Mouse (Mus musculus): Measurements from ENCODE around the gene Tbrg4. TPM values are rescaled to one million over a fixed set of nuclear protein-coding genes. Genes with fewer than 3 reads are reported as not detected.

Gene Tbrg4
- polyA plus RNA-seq, 1 experiment from 2014 or later, result 37.7 TPM

- Histone ChIP-seq H3K27me3 (peaks cover 21% of the 10 kb centered on the region), H3K36me3 (peaks cover 48% of the 10 kb centered on the region), H3K27ac (no peak overlapping the region), H3K4me1 (peaks cover 26% of the 10 kb centered on the region), H3K4me2 (replicated peaks) (no peak overlapping the region), H3K9me3 (no peaks in the 10 kb centered on the region), H3K9ac (no peak overlapping the region), H3K4me3 (no peak overlapping the region)
- WGBS, result 24% methylated on average over 27 of the region's 27 CpGs
- no peak for ATAC-seq (ENCODE audit: low FRiP score, low read depth)
Measured at GRCm38 (mm10) chr11:6599011-6599681, 26.7 kb downstream of the Tbrg4 start.

DNA sequence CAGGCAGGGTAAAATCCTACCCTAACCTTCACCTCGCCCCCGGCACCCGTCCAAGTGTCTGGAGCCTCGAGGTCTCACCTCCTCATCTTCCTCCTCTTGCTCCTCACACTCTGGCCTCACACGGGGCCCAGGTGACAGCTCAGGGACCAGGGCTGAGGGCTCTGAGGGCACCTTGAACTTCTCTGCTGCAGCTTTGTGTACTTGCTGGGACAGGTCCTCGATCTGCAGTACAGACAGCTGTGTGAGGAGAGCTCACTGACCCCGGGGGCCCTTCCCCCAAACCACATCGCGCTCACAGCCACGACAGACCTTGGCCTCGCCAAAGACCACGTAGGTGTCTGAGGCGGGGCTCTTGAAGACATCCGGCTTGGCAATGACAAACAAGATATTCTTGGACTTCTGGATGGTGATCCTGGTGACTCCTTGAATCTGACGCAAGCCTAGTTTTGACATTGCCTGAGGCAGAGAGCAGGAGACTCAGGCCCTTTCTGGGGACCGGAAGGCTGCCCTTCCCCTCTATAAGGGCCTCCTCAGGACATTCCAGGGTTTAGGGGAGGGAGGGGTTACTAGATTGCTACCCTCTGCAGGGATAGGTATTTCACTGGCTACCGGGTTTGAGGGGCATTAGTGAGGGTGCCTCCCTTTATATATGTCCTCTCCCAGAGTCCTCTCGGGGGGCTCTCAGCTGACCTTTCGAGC is 27.5 kb downstream of the Tbrg4 start:
- Histone ChIP-seq H3K4me3 (no peak overlapping the region), H3K9me3 (no peaks in the 10 kb centered on the region), H3K27me3 (peaks cover 13% of the 10 kb centered on the region), H3K9ac (no peak overlapping the region), H3K36me3 (peaks cover 56% of the 10 kb centered on the region), H3K4me2 (replicated peaks) (no peak overlapping the region), H3K4me1 (peaks cover 18% of the 10 kb centered on the region), H3K27ac (no peak overlapping the region)
- no peak for ATAC-seq (ENCODE audit: low FRiP score, low read depth)
- whole genome bisulfite sequencing, result 56% methylated on average over 19 of the region's 19 CpGs

DNA sequence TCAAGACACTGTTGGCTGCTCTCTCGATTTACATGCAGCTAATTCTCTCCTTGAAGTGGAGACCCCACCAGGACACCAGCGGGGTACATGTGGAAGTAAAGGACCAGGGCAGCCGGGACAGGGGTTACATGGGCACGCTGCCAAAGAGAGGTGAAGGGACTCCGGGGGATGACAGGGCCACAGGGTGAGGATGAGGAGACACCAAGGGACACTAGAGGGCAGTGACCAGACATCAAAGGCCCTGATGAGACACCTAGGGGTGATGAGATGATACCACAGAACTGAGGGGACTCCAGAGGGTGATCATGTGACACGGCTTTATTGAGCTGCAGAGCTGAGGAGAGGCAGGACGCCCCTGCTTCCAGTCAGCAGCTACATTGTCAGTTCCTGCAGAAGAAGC is 28.3 kb downstream of the Tbrg4 start:
- peaks cover 4% of the 10 kb centered on the region for H3K27me3 ChIP-seq
- H3K4me2 ChIP-seq (replicated peaks), result no peak overlapping the region
- 72% methylated on average over 7 of the region's 7 CpGs for WGBS
- H3K4me3 ChIP-seq, result no peak overlapping the region
- no peak overlapping the region for H3K9ac ChIP-seq
- no peak for ATAC-seq (ENCODE audit: low FRiP score, low read depth)
- H3K9me3 ChIP-seq, result no peaks in the 10 kb centered on the region
- no peak overlapping the region for H3K27ac ChIP-seq
- peaks cover 16% of the 10 kb centered on the region for H3K4me1 ChIP-seq
- H3K36me3 ChIP-seq, result peaks cover 65% of the 10 kb centered on the region

- ATAC-seq (ENCODE audit: low FRiP score, low read depth), result no peak
- no peak overlapping the region for H3K27ac ChIP-seq
- H3K4me1 ChIP-seq, result peaks cover 16% of the 10 kb centered on the region
- no peak overlapping the region for H3K4me2 ChIP-seq (replicated peaks)
- H3K4me3 ChIP-seq, result no peak overlapping the region
- H3K36me3 ChIP-seq, result peaks cover 74% of the 10 kb centered on the region
- H3K9ac ChIP-seq, result no peak overlapping the region
- WGBS, result 79% methylated on average over 3 of the region's 3 CpGs
- H3K27me3 ChIP-seq, result no peaks in the 10 kb centered on the region
- H3K9me3 ChIP-seq, result no peaks in the 10 kb centered on the region
Measured at GRCm38 (mm10) chr11:6596616-6597015, 29.3 kb downstream of the Tbrg4 start.

DNA sequence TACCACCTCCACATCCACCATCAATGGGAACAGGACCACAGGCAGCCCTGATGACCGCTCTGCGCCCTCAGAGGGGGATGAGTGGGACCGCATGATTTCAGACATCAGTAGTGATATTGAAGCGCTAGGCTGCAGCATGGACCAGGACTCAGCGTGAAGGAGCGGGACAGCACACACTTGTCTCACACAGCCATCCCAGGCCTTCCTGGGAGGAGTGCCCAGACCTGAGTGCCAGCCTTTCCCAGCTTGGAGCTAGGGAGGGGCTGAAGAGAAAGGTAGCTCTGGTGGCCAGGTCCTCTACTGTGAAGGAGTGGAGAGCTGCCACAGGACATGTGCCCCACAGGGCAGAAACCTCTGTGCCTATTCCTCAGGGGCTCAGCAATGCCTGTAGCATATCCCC is 29.7 kb downstream of the Tbrg4 start:
- no peaks in the 10 kb centered on the region for H3K9me3 ChIP-seq
- WGBS, result 95% methylated on average over 6 of the region's 6 CpGs
- H3K4me1 ChIP-seq, result peaks cover 16% of the 10 kb centered on the region
- ATAC-seq (ENCODE audit: low FRiP score, low read depth), result no peak
- H3K4me2 ChIP-seq (replicated peaks), result no peak overlapping the region
- H3K27ac ChIP-seq, result no peak overlapping the region
- no peak overlapping the region for H3K9ac ChIP-seq
- peaks cover 78% of the 10 kb centered on the region for H3K36me3 ChIP-seq
- H3K4me3 ChIP-seq, result no peak overlapping the region
- H3K27me3 ChIP-seq, result no peaks in the 10 kb centered on the region

DNA sequence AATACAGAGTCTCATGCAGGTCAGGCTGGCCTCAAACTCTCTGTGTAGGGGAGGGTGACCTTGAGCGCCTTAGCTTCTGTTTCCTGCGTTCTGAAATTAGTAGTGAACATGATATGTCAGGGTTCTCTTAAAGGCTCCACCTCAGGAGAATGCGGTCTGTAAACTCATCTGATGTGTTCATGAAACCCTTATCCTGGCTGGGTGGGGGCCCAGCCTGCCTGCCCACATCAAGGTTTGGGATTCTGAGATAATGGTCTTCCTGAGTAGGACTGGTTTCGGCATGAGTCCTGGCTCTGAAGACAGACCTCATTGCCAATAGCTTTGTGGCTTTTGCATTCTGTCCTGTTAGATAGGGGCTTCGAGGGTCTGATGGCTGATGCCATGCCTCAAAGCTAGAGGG is 30.5 kb downstream of the Tbrg4 start:
- peaks cover 86% of the 10 kb centered on the region for H3K36me3 ChIP-seq
- 93% methylated on average over 5 of the region's 5 CpGs for WGBS
- no peak for ATAC-seq (ENCODE audit: low FRiP score, low read depth)
- no peaks in the 10 kb centered on the region for H3K27me3 ChIP-seq
- H3K4me3 ChIP-seq, result no peak overlapping the region
- no peaks in the 10 kb centered on the region for H3K9me3 ChIP-seq
- peaks cover 16% of the 10 kb centered on the region for H3K4me1 ChIP-seq
- no peak overlapping the region for H3K4me2 ChIP-seq (replicated peaks)
- no peak overlapping the region for H3K27ac ChIP-seq
- no peak overlapping the region for H3K9ac ChIP-seq

GRCm38 (mm10) chr11:6594845-6595244 is 31.0 kb downstream of the Tbrg4 start:
- Histone ChIP-seq H3K4me3 (no peak overlapping the region), H3K27me3 (no peaks in the 10 kb centered on the region), H3K4me1 (peaks cover 16% of the 10 kb centered on the region), H3K9ac (no peak overlapping the region), H3K9me3 (no peaks in the 10 kb centered on the region), H3K27ac (no peak overlapping the region), H3K4me2 (replicated peaks) (no peak overlapping the region), H3K36me3 (peaks cover 91% of the 10 kb centered on the region)
- ATAC-seq (ENCODE audit: low FRiP score, low read depth), result no peak
- 82% methylated on average over 6 of the region's 6 CpGs for WGBS

DNA sequence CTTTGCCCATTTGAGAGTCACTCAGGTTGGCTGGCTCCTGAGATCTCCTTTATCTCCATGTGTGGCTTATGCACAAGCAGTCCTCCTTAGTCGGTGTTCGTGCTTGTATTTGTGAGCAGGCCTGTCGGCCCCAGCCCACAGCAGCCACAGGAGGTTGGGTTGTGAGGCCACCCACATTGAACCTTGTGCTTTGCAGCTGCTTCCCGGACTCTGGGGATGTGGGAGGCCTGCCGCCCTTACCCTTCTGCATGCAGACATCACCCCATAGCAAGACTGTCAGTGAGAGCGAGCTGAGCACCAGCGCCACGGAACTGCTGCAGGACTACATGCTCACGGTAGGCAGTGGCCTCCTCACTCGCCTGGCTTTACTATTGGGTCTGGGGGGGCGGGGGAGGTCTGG is 32.5 kb downstream of the Tbrg4 start:
- Histone ChIP-seq H3K4me2 (replicated peaks) (no peak overlapping the region), H3K9me3 (no peaks in the 10 kb centered on the region), H3K36me3 (peaks cover 100% of the 10 kb centered on the region), H3K27me3 (no peaks in the 10 kb centered on the region), H3K4me3 (no peak overlapping the region), H3K4me1 (peaks cover 8% of the 10 kb centered on the region), H3K9ac (no peak overlapping the region), H3K27ac (no peak overlapping the region)
- no peak for ATAC-seq (ENCODE audit: low FRiP score, low read depth)
- 74% methylated on average over 11 of the region's 11 CpGs for WGBS

- no peak overlapping the region for H3K4me3 ChIP-seq
- no peaks in the 10 kb centered on the region for H3K9me3 ChIP-seq
- no peak for ATAC-seq (ENCODE audit: low FRiP score, low read depth)
- no peaks in the 10 kb centered on the region for H3K4me1 ChIP-seq
- peaks cover 96% of the 10 kb centered on the region for H3K36me3 ChIP-seq
- 87% methylated on average over 10 of the region's 10 CpGs for WGBS
- H3K4me2 ChIP-seq (replicated peaks), result no peak overlapping the region
- no peak overlapping the region for H3K27ac ChIP-seq
- H3K9ac ChIP-seq, result no peak overlapping the region
- H3K27me3 ChIP-seq, result no peaks in the 10 kb centered on the region
Measured at GRCm38 (mm10) chr11:6590933-6591675, 34.8 kb downstream of the Tbrg4 start.

DNA sequence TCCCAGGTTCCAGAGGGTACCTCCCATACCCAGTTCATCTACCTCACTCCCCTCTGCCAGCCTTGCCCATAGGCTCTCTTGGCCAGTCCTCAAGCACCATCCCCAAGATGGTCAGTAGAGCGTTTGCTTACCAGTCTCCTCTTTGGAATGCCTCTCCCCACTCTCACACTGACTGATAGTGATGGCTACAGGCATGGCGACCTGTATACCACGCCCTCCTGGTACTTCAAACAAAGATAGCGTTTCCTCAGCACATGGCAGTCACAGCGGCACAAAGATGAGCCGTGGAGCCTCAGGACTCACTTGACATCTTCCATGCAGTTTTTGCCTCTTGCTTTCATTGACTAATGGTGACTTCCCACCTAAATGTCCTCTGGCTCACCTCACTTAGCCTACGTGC is 36.0 kb downstream of the Tbrg4 start:
- 91% methylated on average over 7 of the region's 7 CpGs for WGBS
- ATAC-seq (ENCODE audit: low FRiP score, low read depth), result no peak
- H3K9me3 ChIP-seq, result no peaks in the 10 kb centered on the region
- H3K4me3 ChIP-seq, result no peak overlapping the region
- H3K27ac ChIP-seq, result no peak overlapping the region
- no peaks in the 10 kb centered on the region for H3K27me3 ChIP-seq
- no peak overlapping the region for H3K9ac ChIP-seq
- H3K4me2 ChIP-seq (replicated peaks), result no peak overlapping the region
- H3K36me3 ChIP-seq, result peaks cover 96% of the 10 kb centered on the region
- no peaks in the 10 kb centered on the region for H3K4me1 ChIP-seq

- Histone ChIP-seq H3K4me3 (no peak overlapping the region), H3K27ac (no peak overlapping the region), H3K9me3 (no peaks in the 10 kb centered on the region), H3K4me1 (no peaks in the 10 kb centered on the region), H3K9ac (no peak overlapping the region), H3K36me3 (peaks cover 92% of the 10 kb centered on the region), H3K4me2 (replicated peaks) (no peak overlapping the region), H3K27me3 (no peaks in the 10 kb centered on the region)
- no peak for ATAC-seq (ENCODE audit: low FRiP score, low read depth)
- WGBS, result 91% methylated on average over 7 of the region's 7 CpGs
Measured at GRCm38 (mm10) chr11:6588295-6588694, 37.6 kb downstream of the Tbrg4 start.

DNA sequence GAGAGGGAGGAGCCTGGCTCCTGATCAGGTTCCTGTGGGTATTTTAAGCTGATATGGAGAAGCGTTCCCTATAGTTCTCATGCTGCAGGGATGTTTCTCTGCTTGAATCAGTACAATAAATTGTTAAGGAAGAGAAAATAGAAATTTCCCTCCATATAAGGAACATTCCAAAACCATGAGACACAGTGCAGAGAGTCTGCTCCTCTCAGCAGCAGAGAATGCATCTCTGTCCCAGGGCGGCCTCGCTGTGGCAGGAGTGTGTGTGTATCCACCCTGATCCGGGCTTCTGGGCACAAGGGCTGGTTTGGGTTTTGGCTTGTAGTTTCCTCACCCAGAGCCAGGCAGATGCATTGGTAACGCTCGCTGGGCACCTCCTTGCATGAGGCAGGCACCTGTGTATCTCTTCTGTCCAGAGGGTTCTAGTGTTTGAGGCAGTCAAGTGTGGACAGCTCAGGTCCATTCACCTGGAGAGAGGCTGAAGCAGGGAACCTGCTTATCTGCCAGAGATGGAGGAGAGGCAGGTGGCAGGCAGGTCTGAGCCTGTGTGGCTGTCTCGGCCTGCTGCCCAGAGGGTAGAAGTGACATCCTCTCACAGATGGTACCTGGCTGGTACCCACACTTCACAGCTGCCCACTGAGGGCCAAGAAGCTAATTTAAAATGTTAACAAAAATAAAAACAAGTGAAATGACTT is 38.5 kb downstream of the Tbrg4 start:
- no peaks in the 10 kb centered on the region for H3K27me3 ChIP-seq
- H3K4me1 ChIP-seq, result no peaks in the 10 kb centered on the region
- H3K4me2 ChIP-seq (replicated peaks), result no peak overlapping the region
- no peak overlapping the region for H3K9ac ChIP-seq
- WGBS, result 91% methylated on average over 7 of the region's 7 CpGs
- no peak for ATAC-seq (ENCODE audit: low FRiP score, low read depth)
- peaks cover 86% of the 10 kb centered on the region for H3K36me3 ChIP-seq
- H3K27ac ChIP-seq, result no peak overlapping the region
- H3K9me3 ChIP-seq, result no peaks in the 10 kb centered on the region
- no peak overlapping the region for H3K4me3 ChIP-seq
